Mouse (Mus musculus): ENCODE measurements at regions not wholly inside any gene's neighbourhood (a gene's known extent, or its start where the extent isn't known, plus 50 kb on each side); places are given as distances from the start of the nearest gene placed in this dataset.

DNA sequence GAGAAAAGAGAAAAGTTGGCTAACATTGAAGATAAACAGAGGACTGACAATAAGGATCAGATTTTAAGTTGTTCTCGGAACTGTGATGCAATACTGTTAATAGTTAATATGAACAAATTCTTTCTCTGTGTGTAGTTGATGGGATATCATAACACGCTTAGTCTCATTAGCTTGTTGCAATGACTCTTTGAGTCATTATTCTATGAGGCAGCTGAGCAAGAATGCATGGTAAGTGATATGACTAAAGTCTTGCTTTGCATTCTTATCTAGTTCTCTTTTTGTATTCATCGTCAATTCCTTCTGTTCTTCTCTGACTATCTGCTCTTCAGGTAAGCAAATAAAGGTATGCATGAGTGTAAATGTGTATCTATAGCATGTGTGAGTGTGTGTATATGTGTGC lies 159.3 kb downstream of the Trim52 start:
- no peak for TF ChIP-seq POLR2A (IDR thresholded peaks at IDR 0.05; ENCODE audit: low read depth, low read length)
- no peak for TF ChIP-seq CTCF (IDR thresholded peaks at IDR 0.05; ENCODE audit: borderline replicate concordance, insufficient read depth, low read length)
